Mouse (Mus musculus) lung, postnatal 4 days (tissue): Measurements from ENCODE around the gene Shtn1.

Experiments used
- DNase-seq, 2 experiments: peaks; one replicate each; pipeline ENCODE4 v3.0.0; 2021

Gene Shtn1

DNA sequence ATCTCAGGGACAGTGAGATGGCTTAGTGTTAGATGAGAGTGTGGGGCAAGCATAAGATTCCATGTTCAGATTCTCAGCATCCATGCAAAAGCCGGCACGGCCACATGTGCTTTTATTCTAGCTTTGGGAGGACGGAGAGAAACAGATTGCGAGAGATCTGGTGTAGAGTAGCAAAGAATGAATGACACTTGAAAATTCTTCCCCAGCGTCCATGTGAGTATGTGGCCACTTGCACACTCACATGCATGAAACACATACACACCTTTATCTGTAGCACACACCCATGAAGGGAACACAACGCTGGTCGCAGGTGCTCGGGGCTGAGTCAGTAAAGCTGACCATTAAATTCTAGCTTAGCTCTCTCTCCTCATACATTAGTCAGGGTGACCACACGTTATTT is 24.3 kb downstream of the Shtn1 start:
- no peak for DNase-seq

- DNase-seq, result no peak
Measured at GRCm38 (mm10) chr19:59048852-59049251, 27.0 kb downstream of the Shtn1 start.

- DNase-seq, result no peak
Measured at GRCm38 (mm10) chr19:59047511-59047910, 28.4 kb downstream of the Shtn1 start.

- DNase-seq, result no peak
Measured at GRCm38 (mm10) chr19:59041086-59041485, 34.8 kb downstream of the Shtn1 start.

GRCm38 (mm10) chr19:59038793-59039192 is 37.1 kb downstream of the Shtn1 start:
- no peak for DNase-seq

GRCm38 (mm10) chr19:59036811-59037210 is 39.1 kb downstream of the Shtn1 start:
- DNase-seq, result no peak

GRCm38 (mm10) chr19:59033241-59033640 is 42.7 kb downstream of the Shtn1 start:
- no peak for DNase-seq

DNA sequence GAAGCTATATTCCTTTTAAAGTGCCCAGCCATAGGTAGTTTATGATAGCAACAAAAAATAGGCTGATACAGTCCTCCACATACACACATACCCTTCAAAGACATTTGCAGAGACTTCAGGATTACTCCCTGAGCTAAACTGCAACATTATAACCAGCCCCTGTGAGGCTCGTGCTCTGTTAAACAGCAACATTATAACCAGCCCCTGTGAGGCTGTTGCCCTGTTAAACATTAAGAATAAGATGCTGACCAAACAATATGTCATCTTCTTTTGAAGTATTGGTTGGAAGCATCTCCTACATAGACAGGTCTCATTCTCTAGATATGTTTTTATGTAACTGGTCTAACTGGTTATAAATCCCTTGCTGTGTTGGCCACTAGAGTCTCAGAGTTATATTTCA is 45.7 kb downstream of the Shtn1 start:
- DNase-seq, result no peak

DNA sequence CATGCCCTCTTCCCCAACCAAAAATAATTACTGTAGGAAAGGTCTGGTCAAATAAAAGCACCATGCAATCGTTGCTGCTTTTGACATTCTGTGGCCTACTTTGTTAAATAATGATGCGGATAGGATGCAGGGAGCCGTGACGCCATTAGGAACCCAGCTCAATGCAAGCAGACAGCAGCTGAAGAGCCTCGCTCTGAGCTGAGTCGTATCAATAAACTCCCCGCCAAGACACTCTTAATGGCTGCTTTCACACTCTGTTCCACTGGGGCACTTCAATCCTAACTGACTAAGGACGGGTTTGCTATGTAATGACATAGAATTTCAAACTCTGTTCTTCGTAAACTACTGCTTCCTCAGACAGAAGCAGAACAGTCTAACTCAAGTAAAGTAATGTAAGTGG is 46.9 kb downstream of the Shtn1 start:
- no peak for DNase-seq

DNA sequence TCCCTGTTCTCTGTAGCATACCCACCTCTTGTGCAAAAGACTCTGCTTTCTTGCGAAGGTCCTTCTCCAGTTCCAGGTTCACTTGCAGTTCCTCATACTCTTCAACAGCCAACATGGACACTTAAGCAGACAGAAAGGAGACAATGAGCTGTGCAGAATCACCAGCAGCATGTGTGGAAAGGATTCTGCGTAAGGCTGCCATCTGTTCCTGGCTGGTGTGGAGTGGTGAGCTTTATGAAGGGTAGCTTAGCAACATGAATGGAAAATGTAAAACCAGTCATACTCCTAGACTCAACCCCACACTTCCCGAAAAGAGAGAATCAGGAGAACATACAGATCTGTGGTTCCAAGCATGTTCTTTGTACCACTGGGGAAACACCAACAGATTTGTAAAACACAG is 47.8 kb downstream of the Shtn1 start:
- no peak for DNase-seq

DNA sequence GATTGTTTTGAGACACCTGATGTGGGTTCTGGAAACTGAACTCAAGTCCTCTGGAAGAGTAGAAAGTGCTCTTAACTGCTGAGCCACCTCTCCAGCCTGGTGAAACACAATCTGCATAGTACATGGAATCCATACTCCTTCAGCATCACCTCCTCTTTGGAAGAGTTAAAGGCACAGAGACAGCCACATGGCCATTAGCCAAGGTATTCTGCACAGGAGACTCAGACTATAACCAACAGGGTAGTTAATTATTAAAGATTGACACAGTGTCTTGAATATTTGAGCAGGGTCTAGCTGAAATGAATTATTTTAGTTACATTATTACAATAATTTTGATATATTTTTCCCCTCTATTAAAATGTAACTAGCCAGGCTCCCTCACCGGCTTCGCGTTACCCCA is 52.0 kb downstream of the Shtn1 start:
- no peak for DNase-seq

DNA sequence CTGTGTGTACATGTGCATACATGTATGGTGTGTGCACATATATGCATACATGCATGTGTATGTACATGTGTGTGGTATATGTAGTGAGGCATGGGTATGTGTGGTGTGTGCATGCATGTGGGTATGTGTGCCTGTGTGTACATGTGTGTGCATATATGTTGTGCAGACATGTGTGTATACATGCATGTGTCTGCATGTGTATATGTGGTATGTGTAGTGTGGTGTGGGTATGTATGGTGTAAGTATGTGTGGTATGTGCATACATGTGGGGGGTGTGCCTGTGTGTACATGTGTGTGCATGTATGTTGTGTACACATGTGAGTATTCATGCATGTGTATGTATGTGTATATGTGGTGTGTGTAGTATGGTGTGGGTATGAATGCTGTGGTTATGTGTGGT is 54.3 kb downstream of the Shtn1 start:
- no peak for DNase-seq

DNA sequence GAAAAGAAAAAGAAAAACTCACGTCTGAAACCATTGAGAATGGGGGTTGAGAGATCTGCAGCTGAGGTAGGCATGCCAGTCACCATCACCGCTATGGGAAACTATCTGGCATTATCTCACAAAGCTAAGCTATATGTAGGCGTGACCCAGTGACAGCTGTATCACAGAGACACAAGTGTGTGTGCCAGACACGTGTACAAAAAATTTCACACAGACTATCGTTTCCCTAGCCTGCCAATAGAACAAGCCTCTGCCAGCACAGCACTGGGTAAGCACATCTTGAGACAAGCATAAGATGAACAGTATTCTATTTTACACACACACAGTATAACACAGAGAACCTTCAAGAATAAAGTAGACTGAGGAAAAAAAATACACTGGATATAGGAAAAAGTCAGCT is 65.1 kb downstream of the Shtn1 start:
- DNase-seq, result no peak

GRCm38 (mm10) chr19:59006577-59007340 is 69.1 kb downstream of the Shtn1 start:
- no peak for DNase-seq

- no peak for DNase-seq
Measured at GRCm38 (mm10) chr19:59002827-59003226, 73.1 kb downstream of the Shtn1 start.

- DNase-seq, result no peak
Measured at GRCm38 (mm10) chr19:58981571-58981970, 94.3 kb downstream of the Shtn1 start.

DNA sequence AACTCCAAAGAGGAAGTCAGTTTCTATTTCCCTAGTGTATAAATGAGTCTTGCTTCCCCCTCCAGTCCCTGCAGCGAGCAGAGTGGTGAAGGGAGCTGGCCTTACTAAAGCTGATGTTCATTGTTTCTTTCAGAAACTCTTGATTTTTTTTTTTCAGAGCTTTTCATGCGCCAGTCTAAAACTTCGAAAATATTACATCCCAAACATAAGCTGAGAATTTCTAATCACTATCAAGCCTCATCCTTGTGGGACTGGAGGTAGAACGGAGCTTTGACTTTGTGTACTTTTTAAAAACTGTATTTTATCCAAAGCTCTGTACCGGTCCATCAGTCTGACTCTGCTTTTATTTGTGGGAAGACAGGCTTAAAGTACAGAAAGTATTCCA is 95.9 kb downstream of the Shtn1 start:
- no peak for DNase-seq

- no peak for DNase-seq
Measured at GRCm38 (mm10) chr19:58979436-58980055, 96.4 kb downstream of the Shtn1 start.

DNA sequence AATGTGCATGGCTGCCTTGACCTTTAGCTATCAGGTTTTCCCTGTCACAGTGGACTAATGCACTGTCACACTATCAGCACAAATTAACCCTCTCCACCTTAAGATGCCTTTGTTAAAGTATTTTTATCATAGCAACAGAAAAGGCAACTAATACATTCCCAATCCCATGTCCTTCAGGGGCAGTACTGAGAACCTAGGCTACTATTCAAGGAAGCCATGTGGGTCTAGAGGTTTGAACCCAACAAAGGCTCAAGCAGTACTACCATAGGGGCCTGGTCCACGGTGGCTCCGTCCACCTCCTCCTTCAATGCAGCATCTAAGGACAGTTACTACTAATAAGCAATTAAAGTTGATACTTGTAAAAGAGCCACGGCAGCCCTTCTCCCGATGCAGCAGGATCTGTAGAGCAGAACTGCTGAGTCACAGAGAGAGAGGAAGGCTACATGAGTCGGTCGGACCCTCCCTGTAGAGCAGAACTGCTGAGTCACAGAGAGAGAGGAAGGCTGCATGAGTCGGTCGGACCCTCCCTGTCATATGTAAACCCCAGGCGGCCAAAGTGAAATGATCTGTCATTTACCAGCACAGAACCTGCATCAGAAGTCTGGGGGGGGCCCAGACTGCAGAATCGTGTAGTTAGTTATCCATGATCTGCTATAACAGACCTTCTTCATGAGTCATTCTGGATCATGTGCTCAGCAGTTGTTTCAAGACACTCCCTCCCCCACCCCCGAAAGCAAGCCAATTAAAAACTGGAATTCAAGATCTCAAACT is 97.3 kb downstream of the Shtn1 start:
- peak in 1 of 2 experiments; percentile 7 for DNase-seq

- DNase-seq, result no peak
Measured at GRCm38 (mm10) chr19:58975216-58975863, 100.6 kb downstream of the Shtn1 start.

GRCm38 (mm10) chr19:58974126-58974525 is 101.8 kb downstream of the Shtn1 start:
- no peak for DNase-seq

GRCm38 (mm10) chr19:58970826-58971225 is 105.1 kb downstream of the Shtn1 start:
- no peak for DNase-seq

- no peak for DNase-seq
Measured at GRCm38 (mm10) chr19:58968731-58969506, 107.0 kb downstream of the Shtn1 start.
